Mouse (Mus musculus) liver, embryonic 15.5 days (tissue): ENCODE data around the gene Atp2b4. TPM values are rescaled to one million over a fixed set of nuclear protein-coding genes. Genes with fewer than 3 reads are reported as not detected.

Source experiments
- ATAC-seq: fragments of 200-750 bp; cut with Nextera tagmentation; 2 replicates; pipeline ENCODE4 v1.8.0; 2017; ENCODE audit warnings: moderate number of reproducible peaks, mild to moderate bottlenecking, moderate library complexity; ENCODE audit not compliant: insufficient read depth
- H3K27ac ChIP-seq: fragments of 300-500 bp; sonication (generic); replicated peaks from 2 replicates; pipeline ENCODE4 v1.5.1; 2015; ENCODE audit warnings: mild to moderate bottlenecking, inconsistent platforms
- H3K27me3 ChIP-seq: fragments of 300-500 bp; sonication (generic); 2 replicates; pipeline ENCODE4 v1.6.1; 2015; ENCODE audit warnings: mild to moderate bottlenecking, inconsistent platforms
- H3K36me3 ChIP-seq: fragments of 300-500 bp; sonication (generic); replicated peaks from 2 replicates; pipeline ENCODE4 v1.6.1; 2015; ENCODE audit warnings: moderate library complexity, mild to moderate bottlenecking, inconsistent platforms
- H3K4me1 ChIP-seq: fragments of 300-500 bp; sonication (generic); replicated peaks from 2 replicates; pipeline ENCODE4 v1.6.1; 2015; ENCODE audit warnings: inconsistent platforms
- H3K4me2 ChIP-seq: fragments of 300-500 bp; sonication (generic); 2 replicates; pipeline ENCODE4 v1.6.1; 2015; ENCODE audit warnings: moderate library complexity, mild to moderate bottlenecking, inconsistent platforms
- H3K4me3 ChIP-seq: fragments of 300-500 bp; sonication (generic); replicated peaks from 2 replicates; pipeline ENCODE4 v1.5.1; 2015; ENCODE audit warnings: mild to moderate bottlenecking, inconsistent platforms
- H3K9ac ChIP-seq: fragments of 300-500 bp; sonication (generic); 2 replicates; pipeline ENCODE4 v1.6.1; 2015; ENCODE audit warnings: moderate library complexity, mild to moderate bottlenecking, inconsistent platforms
- H3K9me3 ChIP-seq: fragments of 300-500 bp; sonication (generic); replicated peaks from 2 replicates; pipeline ENCODE4 v1.6.1; 2016; ENCODE audit warnings: inconsistent platforms
- WGBS: fragments of 180-500 bp; shearing (Covaris S2); methylation state at CpG from one replicate; pipeline ENCODE4 v1.1.7; 2015; ENCODE audit warnings: mixed read lengths; ENCODE audit not compliant: insufficient replicate concordance; 5-methylcytosine and 5-hydroxymethylcytosine counted together
- polyA plus RNA-seq: library from polyadenylated mRNA; unstranded; fragments of >200 nt; fragmentation: Nextera tagmentation; extraction: Ambion mirVana; gene quantifications from 2 replicates; pipeline ENCODE4 v1.2.1, GENCODE M21; 2015

Atp2b4 gene
- polyA plus RNA-seq, 1 experiment from 2014 or later, result 37.6 TPM

DNA sequence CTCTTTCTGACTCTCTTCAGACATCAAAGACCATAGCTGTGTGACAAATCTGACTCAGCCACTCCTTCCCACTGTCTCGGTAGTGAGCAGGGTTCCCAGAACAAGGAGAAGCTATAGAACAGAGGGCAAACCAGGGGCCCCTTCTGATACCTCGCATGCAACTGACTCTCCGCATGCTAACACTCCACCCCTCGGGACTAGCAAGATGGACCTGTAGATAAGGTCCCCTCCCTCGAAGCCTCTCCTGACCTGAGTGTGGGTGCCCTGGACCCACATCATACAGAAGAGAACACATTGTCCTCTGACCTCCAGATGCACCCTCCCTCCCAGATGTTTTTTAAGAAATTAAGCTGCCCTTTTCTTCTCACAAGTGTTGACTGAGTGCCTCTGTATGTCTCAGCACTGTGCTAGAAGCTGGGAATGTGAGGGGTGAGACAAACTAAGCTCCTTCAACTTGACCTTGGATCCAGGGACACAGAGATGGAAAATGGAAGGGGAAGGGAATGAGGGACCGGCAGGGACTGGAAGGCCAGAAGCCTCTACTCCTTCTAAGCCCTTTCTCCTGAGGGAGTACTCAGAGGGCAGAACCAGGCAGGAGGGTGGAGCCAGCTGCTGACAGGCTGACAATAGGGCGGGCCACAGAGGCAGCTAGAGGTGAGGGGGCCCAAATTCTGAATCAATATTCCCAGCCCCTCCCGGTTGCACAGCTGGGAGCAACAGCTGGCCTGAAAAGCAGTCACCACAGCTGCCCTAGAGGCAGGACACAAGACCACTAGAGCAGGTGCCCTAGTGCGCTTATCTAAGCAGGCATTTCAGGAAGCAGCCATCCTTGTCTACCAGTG, 2.6 kb downstream of the Atp2b4 start:
- Histone ChIP-seq H3K4me2 (peak overlapping the region; percentile 82), H3K4me1 (peaks cover 81% of the 10 kb centered on the region), H3K9ac (peak overlapping the region; percentile 97), H3K4me3 (peak overlapping the region; percentile 91), H3K9me3 (no peaks in the 10 kb centered on the region), H3K36me3 (peaks cover 40% of the 10 kb centered on the region), H3K27ac (peak overlapping the region; percentile 95), H3K27me3 (no peaks in the 10 kb centered on the region)
- 7% methylated on average over 9 of the region's 9 CpGs for WGBS
- ATAC-seq, result peak; percentile 84

DNA sequence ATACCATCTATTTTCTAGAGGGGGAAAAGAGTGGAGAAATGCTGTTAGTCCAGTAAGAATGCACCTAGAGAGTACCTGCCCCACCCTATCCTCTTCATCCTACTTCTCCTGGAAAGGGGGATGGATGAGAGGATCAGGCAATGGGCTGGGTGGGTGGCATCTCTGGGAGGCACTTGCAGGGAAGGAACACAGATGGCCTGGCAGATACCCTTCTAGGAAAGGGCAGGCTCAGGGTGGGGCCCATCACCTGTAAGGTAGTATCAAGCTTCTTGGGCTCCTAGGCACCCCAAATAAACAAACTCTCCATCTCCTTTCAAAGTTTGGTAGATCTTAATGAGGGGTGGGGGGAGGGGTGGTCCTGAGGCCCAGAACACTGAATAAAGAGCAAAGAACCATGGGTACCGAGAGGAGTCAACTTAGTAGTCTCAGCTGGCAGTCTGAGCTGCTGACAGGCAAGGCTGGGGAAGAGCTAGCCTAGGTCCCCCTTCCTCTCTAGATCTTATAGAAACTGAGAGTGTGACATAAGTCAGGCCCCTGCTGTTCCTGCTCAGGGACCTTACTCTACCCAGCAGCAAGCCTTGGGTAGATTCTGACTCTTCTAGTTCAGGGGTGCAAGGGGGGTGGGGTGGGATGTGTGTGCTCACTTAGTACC, 3.4 kb downstream of the Atp2b4 start:
- peak; percentile 64 for ATAC-seq
- Histone ChIP-seq H3K4me2 (peak overlapping the region; percentile 82), H3K4me3 (peak overlapping the region; percentile 91), H3K36me3 (peaks cover 47% of the 10 kb centered on the region), H3K27ac (peak overlapping the region; percentile 95), H3K4me1 (peaks cover 79% of the 10 kb centered on the region), H3K9ac (peak overlapping the region; percentile 97), H3K9me3 (no peaks in the 10 kb centered on the region), H3K27me3 (no peaks in the 10 kb centered on the region)
- 48% methylated on average over 1 of the region's 1 CpGs for WGBS

DNA sequence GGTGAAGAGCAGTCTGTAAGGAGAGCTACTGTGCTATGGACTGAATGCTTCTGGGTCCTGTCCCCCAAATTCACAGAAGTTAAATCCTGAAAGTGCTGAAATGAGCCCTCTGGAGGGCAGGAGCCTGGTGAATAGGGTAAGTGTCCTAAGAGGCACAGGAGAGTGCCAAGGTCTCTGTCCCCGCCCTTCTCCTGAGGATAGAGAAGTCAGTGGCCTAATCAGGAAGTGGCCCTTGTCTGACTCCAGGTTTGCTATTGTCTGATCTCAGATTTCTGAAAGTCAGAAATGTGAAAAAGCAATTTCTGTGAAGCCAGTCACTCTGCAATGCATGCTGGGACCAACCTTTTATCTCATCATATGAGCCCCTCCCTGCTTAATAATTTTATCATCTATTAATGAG, 7.2 kb downstream of the Atp2b4 start:
- no peak overlapping the region for H3K4me2 ChIP-seq
- peaks cover 85% of the 10 kb centered on the region for H3K36me3 ChIP-seq
- H3K4me3 ChIP-seq, result no peak overlapping the region
- H3K27ac ChIP-seq, result 0 out of 2 replicates have a peak overlapping the region, but pooled peaks have one; percentile 34
- H3K9me3 ChIP-seq, result no peaks in the 10 kb centered on the region
- H3K9ac ChIP-seq, result no peak overlapping the region
- peaks cover 77% of the 10 kb centered on the region for H3K4me1 ChIP-seq
- H3K27me3 ChIP-seq, result no peaks in the 10 kb centered on the region
- no peak for ATAC-seq
- WGBS, result 36% methylated on average over 1 of the region's 1 CpGs

DNA sequence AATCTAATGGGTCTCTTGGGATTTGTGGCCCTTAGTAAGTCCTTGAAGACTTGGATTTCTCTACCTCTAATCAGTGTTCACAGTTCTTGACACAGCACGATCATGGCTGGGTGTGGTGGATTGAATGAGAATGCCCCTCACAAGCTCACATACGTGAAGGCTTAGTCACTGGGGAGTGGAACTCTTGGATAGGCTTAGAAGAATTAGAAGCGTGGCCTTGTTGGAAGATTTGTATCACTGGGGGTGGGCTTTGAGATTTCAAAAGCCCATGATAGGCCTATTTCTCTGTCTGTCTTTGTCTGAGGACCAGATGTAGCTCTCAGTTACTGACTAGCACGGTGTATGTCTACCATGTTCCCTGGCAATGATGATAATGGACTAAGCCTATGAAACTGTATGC, 10.8 kb downstream of the Atp2b4 start:
- no peaks in the 10 kb centered on the region for H3K9me3 ChIP-seq
- H3K36me3 ChIP-seq, result peaks cover 98% of the 10 kb centered on the region
- H3K4me2 ChIP-seq, result no peak overlapping the region
- no peak overlapping the region for H3K4me3 ChIP-seq
- H3K27ac ChIP-seq, result no peak overlapping the region
- WGBS, result 78% methylated on average over 4 of the region's 4 CpGs
- no peak for ATAC-seq
- no peaks in the 10 kb centered on the region for H3K27me3 ChIP-seq
- H3K4me1 ChIP-seq, result peaks cover 62% of the 10 kb centered on the region
- no peak overlapping the region for H3K9ac ChIP-seq

DNA sequence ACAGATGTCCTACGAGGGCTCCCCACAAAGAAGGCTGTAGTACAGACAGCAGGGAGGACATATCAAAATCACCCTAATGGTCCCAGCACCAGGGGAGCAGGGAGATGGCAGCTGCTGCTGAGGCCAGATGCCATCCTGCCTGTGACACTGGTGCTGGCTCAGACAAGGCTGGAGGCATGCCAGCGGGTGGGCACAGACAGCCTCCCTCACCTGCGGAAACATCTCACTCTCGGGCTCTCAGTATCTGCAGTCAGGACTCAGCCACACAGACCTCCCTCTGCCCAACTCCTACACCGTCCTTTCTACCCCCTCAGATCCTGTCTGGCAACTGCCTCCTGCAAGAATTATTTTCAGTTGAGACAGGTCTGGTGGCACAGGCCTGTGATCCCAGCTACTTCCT, 12.0 kb downstream of the Atp2b4 start:
- Histone ChIP-seq H3K4me1 (peaks cover 57% of the 10 kb centered on the region), H3K4me2 (no peak overlapping the region), H3K9ac (no peak overlapping the region), H3K9me3 (no peaks in the 10 kb centered on the region), H3K27ac (peak overlapping the region; percentile 21; the same call in 1 of the 2 replicates), H3K27me3 (no peaks in the 10 kb centered on the region), H3K36me3 (peaks cover 98% of the 10 kb centered on the region), H3K4me3 (no peak overlapping the region)
- WGBS, result 80% methylated on average over 5 of the region's 5 CpGs
- ATAC-seq, result no peak

DNA sequence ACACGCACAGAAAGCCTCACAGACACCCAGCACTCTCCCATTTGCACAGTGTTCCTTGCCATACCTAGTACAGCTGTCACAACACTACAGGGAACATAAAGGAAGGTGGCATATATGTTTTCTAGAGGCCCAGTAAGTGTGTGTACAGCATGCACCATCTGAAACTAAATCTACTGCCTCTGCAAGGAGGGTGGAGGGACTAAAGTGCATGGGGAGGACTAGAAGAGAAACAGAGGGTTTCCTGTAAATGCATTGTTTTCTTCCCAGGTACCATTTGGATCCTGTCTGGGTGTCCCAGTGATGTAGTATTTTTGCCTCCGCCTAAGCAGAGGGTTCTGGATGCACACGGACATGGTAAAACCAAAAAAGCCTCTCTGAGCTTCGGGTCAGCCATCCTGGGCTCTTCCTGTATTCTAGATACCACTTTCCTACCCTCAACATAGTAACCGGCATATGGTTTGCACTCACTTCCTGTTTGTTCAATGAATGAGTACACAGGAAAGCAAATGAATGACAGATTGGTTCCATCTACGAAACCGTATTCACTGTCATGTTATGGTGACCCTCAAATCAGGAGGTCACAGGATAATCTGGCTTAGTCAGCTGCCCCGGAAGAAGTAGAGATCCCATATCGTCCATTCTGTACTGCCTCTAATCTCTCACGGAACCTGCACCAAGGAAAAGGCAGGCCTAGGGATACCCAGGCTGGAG, 13.2 kb downstream of the Atp2b4 start:
- Histone ChIP-seq H3K4me3 (no peak overlapping the region), H3K4me2 (no peak overlapping the region), H3K9ac (no peak overlapping the region), H3K4me1 (peaks cover 47% of the 10 kb centered on the region), H3K27ac (0 out of 2 replicates have a peak overlapping the region, but pooled peaks have one; percentile 21), H3K9me3 (no peaks in the 10 kb centered on the region), H3K36me3 (peaks cover 98% of the 10 kb centered on the region), H3K27me3 (no peaks in the 10 kb centered on the region)
- ATAC-seq, result no peak
- 47% methylated on average over 10 of the region's 10 CpGs for WGBS

DNA sequence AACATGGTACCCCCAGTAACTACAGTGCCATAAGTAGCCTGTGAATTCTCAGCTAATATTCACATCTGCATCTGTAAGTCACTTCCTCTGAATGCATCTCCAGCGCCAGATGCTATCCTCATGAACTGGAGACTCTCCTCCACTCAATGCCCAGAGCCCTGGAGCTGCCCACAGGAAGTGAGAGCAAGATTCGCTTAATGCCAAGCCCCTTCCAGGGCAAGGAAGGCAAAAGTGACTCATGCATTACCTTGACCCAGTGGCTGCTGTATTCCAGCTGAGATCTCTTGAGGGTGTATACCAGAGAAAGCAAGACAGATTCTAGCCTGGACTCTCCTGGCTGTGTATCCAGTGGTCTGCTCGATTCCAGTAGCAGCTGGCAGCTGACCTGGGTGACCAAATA, 16.2 kb downstream of the Atp2b4 start:
- no peak for ATAC-seq
- H3K4me1 ChIP-seq, result peaks cover 55% of the 10 kb centered on the region
- H3K27ac ChIP-seq, result no peak overlapping the region
- H3K9ac ChIP-seq, result no peak overlapping the region
- H3K9me3 ChIP-seq, result no peaks in the 10 kb centered on the region
- H3K36me3 ChIP-seq, result peaks cover 96% of the 10 kb centered on the region
- WGBS, result 82% methylated on average over 3 of the region's 3 CpGs
- H3K4me2 ChIP-seq, result no peak overlapping the region
- H3K4me3 ChIP-seq, result no peak overlapping the region
- no peaks in the 10 kb centered on the region for H3K27me3 ChIP-seq

DNA sequence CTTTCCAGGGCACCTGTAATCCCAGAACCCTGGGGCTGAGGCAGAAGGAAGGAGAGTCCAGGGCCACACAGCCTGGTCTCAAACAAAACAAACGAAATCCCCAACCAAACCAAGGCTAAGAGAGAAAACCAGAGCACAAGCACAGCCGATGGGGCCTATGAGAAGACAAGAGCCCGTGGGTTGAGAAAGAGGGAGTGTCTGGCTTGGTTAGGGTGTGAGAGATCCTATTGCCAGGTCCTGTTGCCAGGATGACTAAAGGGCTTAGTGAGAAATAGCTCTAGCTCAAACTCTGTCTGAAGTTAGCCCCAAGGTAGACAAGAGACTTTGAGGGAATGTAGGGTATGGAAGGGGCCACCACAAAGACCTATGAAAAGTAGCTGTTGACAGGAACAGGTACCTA, 19.3 kb downstream of the Atp2b4 start:
- no peak overlapping the region for H3K27ac ChIP-seq
- H3K4me1 ChIP-seq, result peaks cover 51% of the 10 kb centered on the region

DNA sequence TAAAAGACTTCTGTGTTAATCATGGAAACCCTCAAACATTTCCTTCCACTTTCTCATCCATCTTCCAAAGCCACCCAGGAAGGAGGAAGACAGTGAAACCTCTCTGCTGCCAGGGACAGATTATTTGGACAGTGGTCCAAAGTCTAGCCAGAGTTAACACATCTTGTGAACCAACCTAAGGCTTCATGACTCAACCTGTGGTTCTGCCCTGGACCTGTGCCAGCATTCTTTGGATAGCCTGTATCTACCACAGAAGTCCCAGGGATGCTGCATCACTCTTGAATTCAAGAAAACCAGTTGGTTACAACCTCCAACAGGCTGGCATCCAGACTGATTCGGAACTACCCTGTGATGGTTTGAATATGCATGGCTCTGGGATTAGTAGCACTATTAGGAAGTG, 21.8 kb downstream of the Atp2b4 start:
- H3K4me1 ChIP-seq, result peaks cover 48% of the 10 kb centered on the region
- H3K4me3 ChIP-seq, result no peak overlapping the region
- peaks cover 85% of the 10 kb centered on the region for H3K36me3 ChIP-seq

More for the DNA sequence above, 19.3 kb downstream of the Atp2b4 start:
- Histone ChIP-seq H3K4me3 (no peak overlapping the region), H3K4me2 (no peak overlapping the region), H3K27me3 (no peaks in the 10 kb centered on the region), H3K9me3 (no peaks in the 10 kb centered on the region), H3K36me3 (peaks cover 94% of the 10 kb centered on the region), H3K9ac (no peak overlapping the region)
- WGBS, result 70% methylated on average over 3 of the region's 3 CpGs
- ATAC-seq, result no peak

DNA sequence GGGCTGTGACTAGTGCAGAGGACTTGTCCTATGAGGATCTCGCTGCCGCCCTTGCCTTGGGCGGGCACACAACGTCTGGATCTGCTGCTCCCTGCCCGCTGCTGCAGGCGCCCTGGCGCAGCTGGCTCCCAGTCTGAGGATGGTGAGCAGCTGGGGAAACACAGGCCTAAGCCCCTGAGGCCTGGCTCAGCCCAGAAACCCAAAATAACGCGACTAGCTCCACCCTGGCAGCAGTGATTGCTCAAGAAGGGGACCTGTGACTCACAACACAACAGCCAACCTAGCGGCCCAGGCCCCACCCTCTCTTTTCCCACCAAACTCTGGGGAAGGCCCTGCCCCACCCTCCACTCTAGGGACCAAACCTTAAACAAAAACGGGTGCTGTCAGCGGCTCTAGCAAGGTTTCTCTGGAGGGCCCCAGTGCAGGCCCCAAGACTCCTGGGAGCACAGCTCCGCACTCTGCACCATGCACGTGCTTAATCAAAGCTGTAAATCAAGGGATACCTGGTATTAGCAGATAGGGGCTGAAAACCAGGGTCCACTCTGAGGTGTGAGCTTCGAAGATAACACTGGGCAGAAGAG, 23.1 kb downstream of the Atp2b4 start:
- peaks cover 87% of the 10 kb centered on the region for H3K36me3 ChIP-seq
- no peak overlapping the region for H3K4me3 ChIP-seq
- peaks cover 56% of the 10 kb centered on the region for H3K4me1 ChIP-seq
- no peaks in the 10 kb centered on the region for H3K27me3 ChIP-seq
- H3K9me3 ChIP-seq, result no peaks in the 10 kb centered on the region
- no peak overlapping the region for H3K9ac ChIP-seq
- WGBS, result 68% methylated on average over 15 of the region's 15 CpGs
- ATAC-seq, result 0 out of 2 replicates have a peak, but pooled peaks have one; percentile 24
- no peak overlapping the region for H3K4me2 ChIP-seq
- H3K27ac ChIP-seq, result no peak overlapping the region

More for the DNA sequence above, 21.8 kb downstream of the Atp2b4 start:
- ATAC-seq, result no peak
- H3K9ac ChIP-seq, result no peak overlapping the region
- no peak overlapping the region for H3K27ac ChIP-seq
- no peak overlapping the region for H3K4me2 ChIP-seq
- H3K27me3 ChIP-seq, result no peaks in the 10 kb centered on the region
- 80% methylated on average over 1 of the region's 1 CpGs for WGBS
- H3K9me3 ChIP-seq, result no peaks in the 10 kb centered on the region
